Mouse (Mus musculus): Measurements from ENCODE around the gene Tbc1d10a.
"Not testable (repeated sequence)": the region's sequence is repeated elsewhere in the genome, so short reads cannot be mapped to it uniquely, and the experiment has no call there.

Tbc1d10a gene

GRCm38 (mm10) chr11:4183511-4183910 lies 3.1 kb upstream of the Tbc1d10a start:
- DNase-seq (ENCODE audit: low spot score) = no peak

DNA sequence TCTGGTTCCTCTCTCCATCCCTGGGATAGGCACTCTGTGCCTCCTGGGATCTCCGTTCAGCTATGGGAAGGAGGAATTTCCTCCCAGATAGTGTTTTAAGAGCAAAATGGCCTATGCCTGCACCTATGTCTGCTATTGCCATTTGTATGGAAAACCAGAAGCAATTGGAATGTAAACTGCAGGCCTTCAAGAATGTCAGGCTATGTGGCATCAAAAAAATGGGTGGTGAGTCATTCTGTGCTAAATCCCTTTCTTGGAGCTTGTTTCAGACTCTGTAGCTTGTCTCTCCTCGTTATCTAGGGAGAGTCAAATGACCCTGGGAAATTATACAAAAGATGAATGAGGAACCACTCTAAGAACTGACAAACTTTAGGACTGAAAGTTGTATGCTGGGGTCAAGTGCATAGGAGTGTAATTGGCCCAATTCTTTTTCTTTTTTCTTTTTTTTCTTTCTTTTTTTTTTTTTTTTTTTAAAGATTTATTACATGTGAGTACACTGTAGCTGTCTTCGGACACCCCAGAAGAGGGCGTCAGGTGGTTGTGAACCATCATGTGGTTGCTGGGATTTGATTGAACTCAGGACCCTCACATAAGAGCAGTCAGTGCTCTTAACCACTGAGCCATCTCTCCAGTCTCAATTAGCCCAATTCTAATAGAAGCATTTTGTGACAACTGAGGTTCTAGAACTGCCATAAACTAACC lies 2.2 kb upstream of the Tbc1d10a start:
- no peak for DNase-seq (ENCODE audit: low spot score)

GRCm38 (mm10) chr11:4185480-4185879 lies 1.1 kb upstream of the Tbc1d10a start:
- DNase-seq (ENCODE audit: low spot score) = not testable (repeated sequence)

GRCm38 (mm10) chr11:4187318-4187700 lies 720 bp downstream of the Tbc1d10a start:
- no peak for DNase-seq (ENCODE audit: low spot score)

DNA sequence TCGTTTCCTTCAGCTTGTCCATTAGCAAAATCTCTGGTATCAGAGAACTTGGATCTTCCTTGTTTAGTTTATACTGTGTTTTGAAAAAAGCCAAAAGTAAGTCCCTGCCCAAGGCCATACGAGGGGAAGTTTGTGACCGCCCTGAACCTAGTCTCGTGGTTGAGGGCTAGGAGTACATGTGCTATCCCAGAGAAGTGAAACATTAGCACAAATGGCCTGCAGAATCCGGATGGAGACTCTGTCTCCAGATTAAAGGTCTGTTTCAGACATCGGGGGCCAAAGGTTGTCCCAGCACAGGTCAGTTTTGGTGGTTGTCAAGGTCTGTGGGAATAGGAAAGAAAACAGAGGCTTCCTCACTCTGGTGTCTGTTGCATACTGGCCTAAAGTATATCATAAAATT lies 2.6 kb downstream of the Tbc1d10a start:
- no peak for DNase-seq (ENCODE audit: low spot score)

DNA sequence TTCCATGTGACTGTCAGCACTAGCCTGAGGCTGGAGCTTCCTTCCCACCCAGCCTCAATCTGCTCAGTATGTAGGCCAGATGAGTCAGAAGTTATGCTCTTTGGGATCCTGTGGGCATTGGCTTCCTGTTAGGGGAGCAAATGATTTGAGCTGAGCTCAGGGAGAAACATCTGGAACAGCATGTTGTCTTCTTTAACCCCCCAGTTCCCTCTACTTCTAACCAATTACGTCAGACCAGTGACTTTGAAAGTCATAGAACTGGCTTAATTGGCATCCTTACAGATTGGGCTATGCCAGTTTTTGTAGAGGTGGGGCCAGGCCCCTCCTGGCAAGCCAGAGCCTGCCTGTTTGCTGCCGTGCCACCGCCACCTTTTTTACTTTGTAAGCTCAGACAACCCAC lies 4.1 kb downstream of the Tbc1d10a start:
- no peak for DNase-seq (ENCODE audit: low spot score)

- DNase-seq (ENCODE audit: low spot score) = no peak
Measured at GRCm38 (mm10) chr11:4192757-4193156, 6.2 kb downstream of the Tbc1d10a start.

DNA sequence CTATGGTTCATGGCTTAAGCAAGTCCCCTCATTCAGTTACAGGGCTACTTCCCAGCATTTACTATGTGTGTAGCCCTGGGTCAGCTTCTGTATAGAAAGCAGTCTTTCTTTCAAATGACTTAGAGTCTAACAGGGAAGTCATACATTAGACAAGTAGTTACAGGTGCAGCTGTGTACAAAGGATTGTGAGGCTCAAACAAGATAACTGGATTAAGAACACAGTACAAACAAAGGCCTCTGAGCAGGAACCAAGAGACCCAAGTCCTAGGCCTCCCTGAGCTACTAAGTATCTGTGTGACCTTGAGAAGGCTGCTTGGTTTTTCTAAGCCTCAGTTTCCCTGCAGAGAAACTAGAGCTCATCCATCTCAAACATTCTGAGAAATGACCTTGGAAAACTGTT lies 6.8 kb downstream of the Tbc1d10a start:
- DNase-seq (ENCODE audit: low spot score) = no peak

DNA sequence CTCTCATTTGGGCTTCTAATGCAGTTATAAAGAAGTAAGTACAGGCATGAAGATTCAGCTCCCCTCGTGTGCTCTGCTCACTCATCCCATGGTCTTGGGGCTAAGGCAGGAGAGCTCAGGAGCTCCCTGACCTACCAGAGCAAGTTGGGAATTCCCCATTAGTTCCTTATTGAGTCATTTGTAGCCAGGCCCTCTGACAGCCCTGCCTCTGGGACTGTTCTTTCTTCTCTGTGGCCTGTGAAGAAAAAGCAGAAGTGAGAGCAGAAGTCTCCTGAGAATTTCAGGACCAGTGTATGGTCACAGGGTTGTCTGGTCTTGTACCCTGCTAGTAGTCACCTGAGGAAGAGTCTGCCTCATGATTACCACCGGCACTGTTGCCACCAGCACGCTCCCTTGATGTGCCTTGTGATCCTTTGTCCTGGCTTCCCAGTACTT lies 9.0 kb downstream of the Tbc1d10a start:
- no peak for DNase-seq (ENCODE audit: low spot score)

- no peak for DNase-seq (ENCODE audit: low spot score)
Measured at GRCm38 (mm10) chr11:4196636-4197035, 10.0 kb downstream of the Tbc1d10a start.

DNA sequence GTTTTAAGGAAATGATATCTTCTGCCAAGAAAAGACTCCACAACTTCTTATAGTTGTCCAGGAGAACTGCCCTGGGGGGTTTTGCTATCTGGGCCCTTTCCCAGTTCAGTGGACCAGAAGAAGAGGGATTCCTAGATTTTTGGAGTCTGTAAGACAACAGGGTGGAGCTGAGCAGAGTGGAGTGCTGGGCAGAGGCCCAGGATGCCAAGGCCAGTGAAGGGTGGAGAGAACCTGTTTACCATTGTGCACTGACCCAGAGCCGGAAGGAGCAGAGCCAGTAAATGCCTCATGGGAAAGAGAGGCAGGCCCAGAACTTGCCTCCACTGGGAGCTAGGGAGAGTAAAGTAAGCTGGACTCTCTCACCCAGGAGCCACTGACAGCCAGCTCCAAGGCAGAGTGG lies 11.1 kb downstream of the Tbc1d10a start:
- DNase-seq (ENCODE audit: low spot score) = peak; percentile 68

- no peak for DNase-seq (ENCODE audit: low spot score)
Measured at GRCm38 (mm10) chr11:4201981-4202700, 15.6 kb downstream of the Tbc1d10a start.

DNA sequence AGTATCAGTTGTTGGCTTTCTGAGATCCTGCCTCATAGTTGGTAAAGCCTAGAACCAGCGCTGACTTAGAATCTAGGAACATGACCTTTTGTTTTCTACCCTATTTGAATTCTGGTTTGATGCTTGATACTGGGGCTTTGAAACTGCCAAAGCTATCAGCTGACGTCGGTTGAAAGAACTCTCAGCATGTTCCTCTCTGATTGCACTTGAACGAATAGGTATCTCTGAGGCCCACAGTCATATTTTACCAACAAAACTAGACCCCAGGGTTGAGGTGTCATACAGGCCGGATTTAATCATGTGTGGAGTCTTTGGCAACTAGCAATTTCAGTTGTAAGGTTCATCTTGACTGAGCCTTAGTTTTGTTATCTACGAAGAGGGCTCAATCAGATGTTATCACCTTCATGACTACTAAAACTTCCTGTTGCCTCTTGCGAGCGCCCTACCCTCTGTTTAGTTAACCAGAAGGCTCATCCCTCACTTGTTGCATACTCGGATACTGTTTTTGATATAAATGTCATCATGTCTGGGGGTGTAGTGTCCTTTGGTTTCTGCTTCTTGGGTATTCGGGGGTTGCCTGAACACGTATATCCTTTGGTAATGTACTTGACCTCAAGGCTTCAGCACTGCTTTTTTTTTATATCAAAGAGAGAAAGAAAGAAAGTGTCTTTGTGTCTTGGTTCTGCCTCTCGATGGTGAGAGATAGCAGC lies 16.6 kb downstream of the Tbc1d10a start:
- DNase-seq (ENCODE audit: low spot score) = no peak

DNA sequence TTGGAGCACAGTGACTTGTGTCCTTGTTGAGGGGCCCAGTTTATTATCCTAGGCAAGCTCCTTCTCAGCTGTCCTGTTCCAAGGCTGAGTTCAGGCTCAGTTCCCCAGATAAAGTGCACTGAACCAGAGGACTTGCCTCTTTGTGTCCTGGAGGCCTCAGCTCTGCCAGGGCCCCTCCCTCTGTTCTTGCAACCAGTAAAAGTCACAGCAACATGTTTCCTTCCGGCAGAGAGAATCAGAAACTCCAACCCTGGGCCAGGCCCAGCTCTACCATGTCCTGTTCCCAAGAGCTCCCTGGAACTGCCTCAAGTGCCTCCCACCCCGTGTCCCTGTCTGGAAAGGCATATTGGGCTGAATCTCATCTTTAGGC lies 17.1 kb downstream of the Tbc1d10a start:
- peak; percentile 69 for DNase-seq (ENCODE audit: low spot score)

DNA sequence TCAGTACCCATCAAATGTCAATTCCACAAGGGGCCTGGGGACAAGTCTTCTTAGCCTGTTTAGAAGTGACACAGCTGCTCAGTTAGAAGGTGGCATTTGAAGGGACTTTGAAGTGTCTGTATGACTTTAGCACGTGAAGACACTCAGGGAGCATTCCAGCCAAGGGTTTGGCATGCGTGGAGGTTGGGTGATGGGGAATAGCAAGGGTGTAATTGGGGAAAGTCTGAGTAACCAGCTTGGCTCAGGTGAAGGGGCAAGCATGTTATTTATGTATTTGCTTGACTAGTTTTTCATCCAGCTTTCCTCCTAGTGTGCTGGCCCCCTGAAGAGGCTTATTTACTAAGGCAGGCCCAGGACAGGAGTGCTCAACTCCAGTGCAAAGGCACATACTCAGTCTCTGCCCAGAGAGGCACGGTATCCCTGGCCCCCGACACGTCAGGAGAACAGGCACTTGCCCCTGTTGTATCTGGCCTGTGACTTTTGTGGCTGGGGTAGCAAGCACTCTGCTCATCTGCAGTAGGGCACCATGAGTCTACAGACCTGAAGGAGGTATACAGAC lies 18.6 kb downstream of the Tbc1d10a start:
- no peak for DNase-seq (ENCODE audit: low spot score)

GRCm38 (mm10) chr11:4205951-4206350 lies 19.4 kb downstream of the Tbc1d10a start:
- no peak for DNase-seq (ENCODE audit: low spot score)

GRCm38 (mm10) chr11:4206563-4206962 lies 20.0 kb downstream of the Tbc1d10a start:
- DNase-seq (ENCODE audit: low spot score) = no peak

DNA sequence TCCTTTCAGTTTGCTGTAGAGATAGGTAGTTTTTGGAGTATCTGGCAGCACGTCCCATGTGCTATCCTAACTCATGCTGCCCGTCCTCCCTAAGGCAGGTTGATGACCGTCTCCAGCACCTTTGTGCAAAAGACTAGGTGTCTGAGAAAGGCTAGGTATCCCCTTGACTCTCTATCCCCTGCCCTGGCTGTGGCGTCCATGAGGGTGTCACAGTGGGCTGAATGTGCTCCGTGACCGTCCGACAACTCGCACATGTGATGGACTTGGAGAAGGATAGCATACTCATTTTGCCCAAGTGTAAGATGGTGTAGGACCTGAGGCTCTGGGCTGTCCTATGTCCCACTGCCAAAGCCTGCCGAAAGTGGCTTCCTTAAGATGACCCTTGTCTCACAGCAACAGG lies 21.1 kb downstream of the Tbc1d10a start:
- DNase-seq (ENCODE audit: low spot score) = no peak

- DNase-seq (ENCODE audit: low spot score) = no peak
Measured at GRCm38 (mm10) chr11:4209556-4209955, 23.0 kb downstream of the Tbc1d10a start.

DNA sequence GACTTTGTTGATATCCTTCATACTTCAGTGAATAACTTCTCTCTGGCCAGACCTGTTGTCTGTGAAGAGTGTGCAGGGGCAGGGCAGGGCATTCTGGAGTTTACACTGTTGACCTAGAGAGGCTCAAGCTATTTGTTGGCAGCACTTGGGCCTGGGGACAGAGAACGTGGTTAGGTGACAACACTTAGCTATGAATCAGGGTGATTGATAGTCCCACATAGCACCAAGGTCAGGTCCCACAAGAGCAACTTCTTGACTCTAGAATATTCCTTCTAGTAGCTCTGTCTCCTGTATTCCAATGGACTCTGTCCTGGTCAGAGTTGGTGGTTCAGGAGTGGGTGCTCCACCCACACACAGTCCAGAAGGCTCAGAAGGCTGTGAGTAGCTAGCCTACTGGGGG lies 24.2 kb downstream of the Tbc1d10a start:
- no peak for DNase-seq (ENCODE audit: low spot score)

DNA sequence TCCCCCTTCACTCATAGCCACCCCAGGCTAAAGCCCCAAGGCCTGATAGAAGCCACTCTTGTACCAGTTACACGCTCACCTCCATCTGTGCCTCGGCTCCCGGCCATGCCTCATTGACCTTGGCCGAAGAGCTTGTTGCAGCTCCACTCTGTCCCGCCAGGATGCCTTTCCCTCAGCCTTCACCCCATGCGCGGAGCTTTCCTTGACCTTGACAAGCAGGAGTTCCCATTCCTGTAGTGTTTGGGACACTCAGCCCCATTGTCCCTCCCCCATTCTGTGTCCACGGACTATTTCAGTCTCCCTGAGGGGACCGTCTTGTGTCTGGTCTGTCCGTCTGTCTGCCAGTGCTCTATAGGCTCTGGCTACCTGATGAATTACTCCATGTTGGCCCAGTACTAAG lies 26.5 kb downstream of the Tbc1d10a start:
- DNase-seq (ENCODE audit: low spot score) = peak; percentile 51

DNA sequence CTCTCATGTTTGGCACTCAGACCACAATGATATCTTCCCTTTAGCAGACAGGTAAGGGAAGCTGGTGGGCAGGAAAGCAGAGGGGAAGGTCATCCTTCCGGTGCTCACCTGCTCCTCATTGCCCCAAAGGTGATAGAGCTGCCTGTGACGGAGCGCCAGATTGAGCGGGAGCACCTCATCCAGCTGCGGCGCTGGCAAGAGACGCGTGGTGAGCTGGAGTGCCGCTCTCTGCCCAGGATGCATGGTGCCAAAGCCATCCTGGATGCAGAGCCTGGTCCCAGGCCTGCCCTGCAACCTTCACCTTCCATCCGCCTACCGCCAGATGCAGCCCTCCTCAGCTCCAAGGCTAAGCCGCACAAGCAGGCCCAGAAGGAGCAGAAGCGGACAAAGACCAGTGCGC lies 28.0 kb downstream of the Tbc1d10a start:
- DNase-seq (ENCODE audit: low spot score) = no peak

DNA sequence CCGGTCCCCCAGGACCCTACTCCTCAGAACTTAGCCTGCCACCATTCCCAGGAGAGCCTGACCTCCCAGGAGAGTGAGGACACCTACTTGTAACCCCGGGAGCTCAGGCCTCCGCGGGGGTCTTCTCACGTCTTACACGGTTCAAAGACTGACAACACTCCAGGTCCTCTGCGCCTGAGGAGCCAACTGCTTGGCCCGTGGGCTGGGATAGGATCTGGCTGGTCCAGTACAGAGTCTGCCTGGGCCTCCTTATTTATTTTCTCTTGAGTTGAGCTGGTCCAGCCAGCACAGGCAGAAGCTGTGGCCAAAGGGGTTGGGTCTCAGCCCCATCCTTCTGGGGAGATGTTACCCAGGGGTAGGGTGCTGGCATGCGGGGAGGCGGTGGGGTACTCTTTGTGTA lies 28.5 kb downstream of the Tbc1d10a start:
- no peak for DNase-seq (ENCODE audit: low spot score)

All from ovary, postnatal 36 days (tissue).